Mouse (Mus musculus) stomach, postnatal 0 days (tissue): Measurements from ENCODE around the gene Tdrd5.

Source experiments
- CTCF ChIP-seq: IDR thresholded peaks from 2 replicates; pipeline ENCODE4 v1.5.1; 2016; ENCODE audit warnings: antibody characterized with exemption, low read depth, mild to moderate bottlenecking, moderate library complexity
- EP300 ChIP-seq: optimal IDR thresholded peaks from 2 replicates; pipeline ENCODE3; 2016; ENCODE audit warnings: antibody characterized with exemption

GRCm38 (mm10) chr1:156222205-156223000, 81.1 kb downstream of the Tdrd5 start:
- no peak for TF ChIP-seq EP300
- no peak for TF ChIP-seq CTCF
